Mouse (Mus musculus) forebrain, embryonic 16.5 days (tissue): ENCODE data around the gene Mgat5. TPM values are rescaled to one million over a fixed set of nuclear protein-coding genes. Genes with fewer than 3 reads are reported as not detected.

Experiments
- ATAC-seq: fragments of 200-750 bp; cut with Nextera tagmentation; 2 replicates; pipeline ENCODE4 v1.8.0; 2017; ENCODE audit warnings: mild to moderate bottlenecking, moderate library complexity
- H3K27ac ChIP-seq: fragments of 300-500 bp; sonication (generic); 2 replicates; pipeline ENCODE4 v1.5.1; 2014; ENCODE audit warnings: low read length, control low read depth
- H3K27me3 ChIP-seq: fragments of 300-500 bp; sonication (generic); replicated peaks from 2 replicates; pipeline ENCODE4 v1.6.1; 2014; ENCODE audit warnings: low read length; ENCODE audit not compliant: control insufficient read depth, insufficient read depth
- H3K36me3 ChIP-seq: fragments of 300-500 bp; sonication (generic); 2 replicates; pipeline ENCODE4 v1.6.1; 2014; ENCODE audit not compliant: control insufficient read depth, insufficient read depth
- H3K4me1 ChIP-seq: fragments of 300-500 bp; sonication (generic); replicated peaks from 2 replicates; pipeline ENCODE4 v1.6.1; 2014; ENCODE audit warnings: low read length; ENCODE audit not compliant: control insufficient read depth, insufficient read depth
- H3K4me2 ChIP-seq: fragments of 300-500 bp; sonication (generic); 2 replicates; pipeline ENCODE4 v1.6.1; 2014; ENCODE audit warnings: mild to moderate bottlenecking, low read length, control low read depth
- H3K4me3 ChIP-seq: fragments of 300-500 bp; sonication (generic); replicated peaks from 2 replicates; pipeline ENCODE4 v1.5.1; 2014; ENCODE audit warnings: mild to moderate bottlenecking, low read length, control low read depth
- H3K9ac ChIP-seq: fragments of 300-500 bp; sonication (generic); replicated peaks from 2 replicates; pipeline ENCODE4 v1.6.1; 2014; ENCODE audit warnings: low read depth, low read length, control low read depth
- H3K9me3 ChIP-seq: fragments of 300-500 bp; sonication (generic); 2 replicates; pipeline ENCODE4 v1.6.1; 2016; ENCODE audit warnings: low read length; ENCODE audit not compliant: control insufficient read depth
- WGBS: fragments of 180-500 bp; shearing (Covaris S2); extraction: QIAGEN DNeasy Blood & Tissue Kit; methylation state at CpG from one replicate; pipeline ENCODE4 v1.1.7; 2014; 5-methylcytosine and 5-hydroxymethylcytosine counted together
- polyA plus RNA-seq: library from polyadenylated mRNA; unstranded; fragments of >200 nt; fragmentation: Nextera tagmentation; extraction: Ambion mirVana; gene quantifications from 2 replicates; pipeline ENCODE4 v1.2.1, GENCODE M21; 2015

The Mgat5 gene
- polyA plus RNA-seq, 1 experiment from 2014 or later, result 14.8 TPM

DNA sequence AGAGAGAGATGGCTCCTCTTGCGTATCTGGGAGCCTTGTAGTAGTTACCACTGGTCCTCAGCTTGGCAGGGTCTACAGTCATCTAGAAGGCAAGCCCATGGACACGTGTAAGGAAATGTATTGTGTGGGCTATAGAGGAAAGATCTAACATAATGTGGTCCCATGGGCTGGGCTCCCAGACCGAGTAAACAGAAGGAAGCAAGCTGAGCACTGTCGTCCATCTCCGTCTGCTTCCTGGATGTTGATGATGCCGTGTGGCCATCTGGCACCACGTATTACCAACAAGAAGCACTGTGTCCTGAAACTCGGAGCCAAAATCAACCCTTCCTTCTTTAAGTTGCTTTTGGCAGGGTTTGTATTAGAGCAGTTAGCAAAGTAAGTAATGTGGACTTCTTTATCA, 163.7 kb downstream of the Mgat5 start:
- Histone ChIP-seq H3K27ac (no peak overlapping the region), H3K36me3 (peaks cover 5% of the 10 kb centered on the region; the same call in 1 of the 2 replicates), H3K27me3 (no peaks in the 10 kb centered on the region), H3K4me1 (peaks cover under 1% of the 10 kb centered on the region; the same call in 1 of the 2 replicates), H3K4me2 (no peak overlapping the region), H3K9ac (no peak overlapping the region), H3K9me3 (no peaks in the 10 kb centered on the region), H3K4me3 (no peak overlapping the region)
- WGBS, result 86% methylated on average over 8 of the region's 8 CpGs
- ATAC-seq, result no peak

DNA sequence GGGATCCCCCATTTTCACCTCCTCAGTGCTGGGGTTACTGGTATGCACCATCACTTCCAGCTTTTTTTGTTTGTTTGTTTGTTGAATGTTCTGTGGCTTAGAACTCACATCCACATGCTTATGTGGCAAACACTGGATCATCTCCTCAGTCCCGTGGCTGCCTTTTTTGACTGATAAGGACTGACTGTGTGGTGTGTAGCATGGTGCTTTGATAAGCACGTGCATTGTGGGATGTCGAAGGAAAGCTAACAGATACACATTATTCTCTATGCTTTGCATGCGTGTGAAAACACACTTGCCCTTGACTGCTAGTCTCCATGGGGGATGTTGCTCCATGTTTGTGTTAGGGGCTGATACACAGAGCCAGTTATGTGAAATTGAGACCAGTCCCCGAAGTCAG, 164.7 kb downstream of the Mgat5 start:
- no peaks in the 10 kb centered on the region for H3K27me3 ChIP-seq
- H3K9me3 ChIP-seq, result no peaks in the 10 kb centered on the region
- ATAC-seq, result no peak

DNA sequence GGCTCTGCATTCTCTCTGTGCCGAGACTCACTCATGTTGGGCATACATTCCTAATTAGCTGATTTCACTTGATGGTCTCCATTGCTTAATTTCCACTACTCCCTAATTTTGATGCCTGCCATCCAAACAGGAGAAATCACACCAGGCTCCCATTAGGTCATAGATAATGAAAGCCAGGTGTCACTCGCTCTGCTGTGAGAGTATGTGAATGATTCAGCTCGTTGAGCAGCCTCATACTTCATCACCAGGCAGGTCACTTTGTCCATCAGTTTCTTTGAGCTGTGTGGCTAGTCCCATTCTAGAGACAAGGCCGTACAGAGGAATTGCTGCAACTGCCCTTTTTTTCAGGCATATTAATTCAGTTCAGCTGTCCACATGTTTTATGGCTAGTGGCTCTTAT, 167.3 kb downstream of the Mgat5 start:
- no peaks in the 10 kb centered on the region for H3K9me3 ChIP-seq
- ATAC-seq, result no peak
- H3K4me2 ChIP-seq, result no peak overlapping the region
- WGBS, result 68% methylated on average over 4 of the region's 4 CpGs
- H3K4me1 ChIP-seq, result peaks cover 6% of the 10 kb centered on the region; the same call in 1 of the 2 replicates
- H3K36me3 ChIP-seq, result no peaks in the 10 kb centered on the region
- no peaks in the 10 kb centered on the region for H3K27me3 ChIP-seq
- H3K27ac ChIP-seq, result no peak overlapping the region
- no peak overlapping the region for H3K4me3 ChIP-seq
- H3K9ac ChIP-seq, result no peak overlapping the region

More for the DNA sequence above, 164.7 kb downstream of the Mgat5 start:
- no peak overlapping the region for H3K4me2 ChIP-seq
- no peak overlapping the region for H3K27ac ChIP-seq
- no peak overlapping the region for H3K4me3 ChIP-seq
- no peak overlapping the region for H3K9ac ChIP-seq
- 95% methylated on average over 5 of the region's 5 CpGs for WGBS
- H3K36me3 ChIP-seq, result peaks cover 5% of the 10 kb centered on the region; the same call in 1 of the 2 replicates
- H3K4me1 ChIP-seq, result peaks cover 6% of the 10 kb centered on the region; the same call in 1 of the 2 replicates

DNA sequence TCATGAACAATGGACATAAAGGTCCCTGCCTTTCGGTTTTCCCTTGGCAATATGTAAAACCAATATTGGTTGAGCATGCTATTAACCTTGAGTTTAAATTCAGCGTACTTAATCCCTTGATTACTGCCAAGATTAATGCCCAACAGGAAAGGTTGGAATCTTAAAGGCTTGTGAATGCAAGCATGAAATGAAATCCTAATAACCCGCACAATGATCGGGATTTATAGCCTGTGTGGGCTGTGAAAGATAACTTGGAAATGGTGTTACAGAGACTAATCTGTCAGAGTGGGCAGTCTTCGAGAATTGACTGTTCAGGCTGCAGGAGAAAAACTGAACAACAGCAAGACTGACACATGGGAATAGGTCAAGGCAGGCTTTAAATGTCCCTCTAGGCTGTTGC, 168.7 kb downstream of the Mgat5 start:
- no peaks in the 10 kb centered on the region for H3K36me3 ChIP-seq
- ATAC-seq, result no peak
- H3K4me3 ChIP-seq, result no peak overlapping the region
- no peak overlapping the region for H3K9ac ChIP-seq
- no peak overlapping the region for H3K27ac ChIP-seq
- 40% methylated on average over 5 of the region's 5 CpGs for WGBS
- H3K9me3 ChIP-seq, result no peaks in the 10 kb centered on the region
- no peaks in the 10 kb centered on the region for H3K27me3 ChIP-seq
- no peak overlapping the region for H3K4me2 ChIP-seq
- H3K4me1 ChIP-seq, result peaks cover 6% of the 10 kb centered on the region; the same call in 1 of the 2 replicates

DNA sequence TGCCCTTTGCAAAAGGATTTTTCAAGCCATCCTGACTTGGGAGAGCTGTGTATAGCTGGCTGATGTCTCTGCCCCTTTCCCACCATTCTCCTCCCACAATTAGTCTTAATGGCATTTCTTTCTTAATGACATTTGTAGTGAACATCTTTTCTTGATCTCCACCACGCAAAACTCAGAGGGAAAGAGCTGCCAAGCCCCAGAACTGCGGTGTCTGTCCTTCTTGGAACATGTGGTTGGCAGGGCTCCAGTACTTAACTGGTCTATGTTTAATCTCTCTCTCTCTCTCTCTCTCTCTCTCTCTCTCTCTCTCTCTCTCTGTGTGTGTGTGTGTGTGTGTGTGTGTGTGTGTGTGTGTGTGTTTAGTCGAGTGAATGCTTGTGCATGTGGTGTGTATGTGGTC, 169.3 kb downstream of the Mgat5 start:
- H3K4me1 ChIP-seq, result peaks cover 6% of the 10 kb centered on the region; the same call in 1 of the 2 replicates
- no peak for ATAC-seq
- H3K4me2 ChIP-seq, result no peak overlapping the region
- no peak overlapping the region for H3K27ac ChIP-seq
- H3K27me3 ChIP-seq, result no peaks in the 10 kb centered on the region
- H3K4me3 ChIP-seq, result no peak overlapping the region
- no peaks in the 10 kb centered on the region for H3K9me3 ChIP-seq
- WGBS, result 32% methylated on average over 3 of the region's 3 CpGs
- no peak overlapping the region for H3K9ac ChIP-seq
- H3K36me3 ChIP-seq, result no peaks in the 10 kb centered on the region

DNA sequence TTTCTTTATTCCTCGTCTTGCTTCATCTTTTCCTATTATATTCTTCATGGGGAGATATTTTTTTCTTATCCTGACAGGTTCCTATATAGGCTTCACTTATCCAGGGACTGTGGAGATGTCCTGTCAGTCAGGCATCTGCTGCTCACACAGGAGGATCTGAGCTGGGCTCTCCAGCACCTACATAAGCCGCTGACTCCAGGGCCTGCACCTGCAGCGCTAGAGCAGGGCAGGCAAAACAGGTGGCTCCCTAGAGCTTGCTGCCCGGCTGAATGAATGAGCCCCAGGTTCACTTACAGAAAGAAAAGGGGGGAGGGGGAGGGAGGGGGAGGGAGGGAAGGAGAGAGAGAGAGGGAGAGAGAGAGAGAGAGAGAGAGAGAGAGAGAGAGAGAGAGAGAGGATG, 175.3 kb downstream of the Mgat5 start:
- H3K4me3 ChIP-seq, result no peak overlapping the region
- 35% methylated on average over 4 of the region's 4 CpGs for WGBS
- ATAC-seq, result no peak
- no peaks in the 10 kb centered on the region for H3K9me3 ChIP-seq
- H3K27ac ChIP-seq, result no peak overlapping the region
- H3K4me1 ChIP-seq, result peaks cover 9% of the 10 kb centered on the region
- H3K4me2 ChIP-seq, result no peak overlapping the region
- peaks cover 3% of the 10 kb centered on the region; the same call in 1 of the 2 replicates for H3K36me3 ChIP-seq
- no peak overlapping the region for H3K9ac ChIP-seq
- no peaks in the 10 kb centered on the region for H3K27me3 ChIP-seq

DNA sequence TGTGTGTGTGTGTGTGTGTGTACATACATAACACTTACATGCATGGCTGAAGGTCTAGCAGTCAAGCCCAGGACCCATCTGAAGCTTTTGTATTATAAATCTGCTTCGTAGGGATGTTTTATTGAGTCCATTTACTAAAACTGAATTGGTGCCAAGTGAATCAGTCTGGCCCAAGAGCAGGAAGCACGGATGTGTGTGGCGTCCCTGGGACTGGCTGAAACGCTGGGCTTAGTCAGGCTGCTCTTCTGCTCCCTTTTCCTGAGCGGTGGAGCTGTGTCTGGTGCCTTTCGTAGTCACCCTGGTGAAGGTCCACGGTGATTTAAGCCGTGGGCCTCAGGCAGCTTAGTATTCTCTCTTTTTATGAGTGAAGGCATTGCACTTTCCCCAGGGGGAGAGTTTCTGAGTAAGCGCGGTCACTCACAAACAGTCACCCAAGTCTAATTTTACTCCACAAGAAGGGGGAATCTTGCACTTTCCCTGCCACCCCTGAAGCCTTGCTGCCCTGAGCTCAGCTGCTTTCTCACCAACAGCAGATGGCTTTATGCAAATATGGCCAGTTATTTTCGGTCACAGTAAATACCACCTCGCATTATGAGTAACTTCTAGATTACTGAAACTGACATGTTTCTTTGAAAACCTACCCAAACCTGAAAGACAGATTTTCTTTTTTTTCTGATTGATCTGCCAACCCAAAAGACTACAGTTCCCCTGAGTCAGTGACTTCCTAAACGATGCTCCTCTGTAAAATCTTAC, 176.1 kb downstream of the Mgat5 start:
- Histone ChIP-seq H3K27me3 (no peaks in the 10 kb centered on the region), H3K27ac (peak overlapping the region; percentile 52), H3K4me2 (no peak overlapping the region), H3K9me3 (no peaks in the 10 kb centered on the region), H3K4me1 (peaks cover 9% of the 10 kb centered on the region), H3K36me3 (peaks cover 3% of the 10 kb centered on the region; the same call in 1 of the 2 replicates), H3K9ac (no peak overlapping the region), H3K4me3 (no peak overlapping the region)
- ATAC-seq, result peak; percentile 61
- WGBS, result 50% methylated on average over 13 of the region's 13 CpGs

DNA sequence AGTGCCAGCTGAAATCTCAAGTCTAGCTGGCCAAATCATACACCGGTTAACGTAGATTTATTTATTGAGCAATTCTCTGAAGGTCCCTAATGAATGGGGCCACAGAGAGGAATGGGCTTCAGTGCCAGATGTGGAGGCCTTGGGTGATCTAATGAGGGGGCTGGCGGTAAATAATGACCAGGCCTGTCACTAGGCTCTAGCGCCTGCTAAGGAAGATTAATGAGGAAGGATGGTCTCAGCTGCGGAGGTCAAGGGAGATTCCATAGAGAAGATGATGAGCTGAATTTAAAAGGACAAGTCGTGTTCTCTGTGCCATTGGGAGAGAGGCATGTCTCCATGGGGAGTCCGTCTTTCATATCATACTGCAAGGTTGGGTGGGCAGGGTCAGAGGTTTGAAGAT, 178.3 kb downstream of the Mgat5 start:
- no peaks in the 10 kb centered on the region for H3K9me3 ChIP-seq
- H3K4me3 ChIP-seq, result no peak overlapping the region
- no peaks in the 10 kb centered on the region for H3K27me3 ChIP-seq
- no peak for ATAC-seq
- 84% methylated on average over 7 of the region's 7 CpGs for WGBS
- no peak overlapping the region for H3K27ac ChIP-seq
- H3K4me2 ChIP-seq, result no peak overlapping the region
- H3K36me3 ChIP-seq, result peaks cover 5% of the 10 kb centered on the region
- peaks cover 9% of the 10 kb centered on the region for H3K4me1 ChIP-seq
- H3K9ac ChIP-seq, result no peak overlapping the region

DNA sequence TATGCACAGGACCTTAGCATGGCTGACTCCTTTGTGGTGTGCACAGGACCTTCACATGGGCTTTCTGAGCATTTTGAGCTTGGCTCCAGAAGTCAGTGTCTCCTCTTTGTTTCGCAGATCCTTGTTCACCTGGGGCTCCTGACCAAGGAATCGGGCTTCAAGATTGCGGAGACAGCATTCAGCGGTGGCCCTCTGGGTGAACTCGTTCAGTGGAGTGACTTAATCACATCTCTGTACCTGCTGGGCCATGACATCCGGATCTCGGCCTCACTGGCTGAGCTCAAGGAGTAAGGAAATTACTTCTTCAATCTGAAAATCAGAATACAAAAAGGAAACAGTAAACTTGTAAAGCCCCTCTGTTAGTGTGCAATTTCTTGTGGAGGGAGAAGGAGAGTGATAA, 182.4 kb downstream of the Mgat5 start:
- WGBS, result 78% methylated on average over 7 of the region's 7 CpGs
- H3K4me2 ChIP-seq, result no peak overlapping the region
- ATAC-seq, result no peak
- H3K9ac ChIP-seq, result no peak overlapping the region
- no peaks in the 10 kb centered on the region for H3K27me3 ChIP-seq
- no peaks in the 10 kb centered on the region for H3K4me1 ChIP-seq
- no peak overlapping the region for H3K27ac ChIP-seq
- H3K9me3 ChIP-seq, result peaks cover 5% of the 10 kb centered on the region; the same call in 1 of the 2 replicates
- peaks cover 13% of the 10 kb centered on the region for H3K36me3 ChIP-seq
- H3K4me3 ChIP-seq, result no peak overlapping the region
